Mouse (Mus musculus) induced T-regulatory cell, adult 2 months (primary cell): ENCODE data around the gene Nek11.

ENCODE experiments used
- DNase-seq: peaks from one replicate; pipeline ENCODE4 v3.0.0-alpha.2; 2012; ENCODE audit warnings: low read depth

Gene Nek11

GRCm38 (mm10) chr9:105312686-105313085 lies 82.6 kb downstream of the Nek11 start:
- DNase-seq = no peak

DNA sequence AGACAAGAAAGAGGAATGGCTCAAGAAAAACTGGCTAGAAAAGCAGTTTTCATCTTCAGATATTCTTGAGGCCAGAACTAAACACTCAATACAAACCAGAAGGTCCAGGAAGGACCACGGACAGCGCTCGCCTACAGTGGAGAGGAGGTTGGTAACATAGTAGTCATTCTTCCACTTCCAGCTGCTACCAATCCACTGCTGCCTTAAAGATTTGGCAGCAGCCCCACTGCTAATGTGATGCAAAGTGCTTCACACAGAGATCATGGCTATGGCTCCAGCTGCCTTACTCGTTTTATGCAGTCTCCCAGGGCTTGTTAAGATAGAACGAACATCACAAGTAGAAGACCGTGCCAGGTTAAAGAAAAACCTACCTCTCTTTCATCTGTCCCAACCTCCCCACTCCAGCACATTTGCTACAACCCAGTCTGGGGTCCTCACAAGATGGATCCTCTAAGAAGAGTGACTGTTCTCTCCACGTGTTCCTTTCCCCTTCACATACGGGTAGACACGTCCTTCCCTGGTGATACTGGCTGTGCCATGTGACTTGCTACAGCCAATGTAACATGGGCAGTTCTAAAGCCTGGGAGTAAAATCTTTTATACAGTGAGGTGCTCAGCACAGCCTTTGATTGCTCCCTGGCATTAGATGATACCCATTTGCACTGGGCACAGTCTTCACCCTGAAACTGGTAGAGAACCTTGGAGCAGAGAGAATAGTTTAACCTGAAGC lies 85.6 kb downstream of the Nek11 start:
- DNase-seq = no peak

- DNase-seq = no peak
Observed at GRCm38 (mm10) chr9:105306042-105306441, 89.3 kb downstream of the Nek11 start.

- DNase-seq = no peak
Observed at GRCm38 (mm10) chr9:105302230-105302629, 93.1 kb downstream of the Nek11 start.

GRCm38 (mm10) chr9:105301396-105301795 lies 93.9 kb downstream of the Nek11 start:
- DNase-seq = no peak

GRCm38 (mm10) chr9:105300738-105301325 lies 94.5 kb downstream of the Nek11 start:
- no peak for DNase-seq

GRCm38 (mm10) chr9:105284670-105285069 lies 110.7 kb downstream of the Nek11 start:
- DNase-seq = no peak

DNA sequence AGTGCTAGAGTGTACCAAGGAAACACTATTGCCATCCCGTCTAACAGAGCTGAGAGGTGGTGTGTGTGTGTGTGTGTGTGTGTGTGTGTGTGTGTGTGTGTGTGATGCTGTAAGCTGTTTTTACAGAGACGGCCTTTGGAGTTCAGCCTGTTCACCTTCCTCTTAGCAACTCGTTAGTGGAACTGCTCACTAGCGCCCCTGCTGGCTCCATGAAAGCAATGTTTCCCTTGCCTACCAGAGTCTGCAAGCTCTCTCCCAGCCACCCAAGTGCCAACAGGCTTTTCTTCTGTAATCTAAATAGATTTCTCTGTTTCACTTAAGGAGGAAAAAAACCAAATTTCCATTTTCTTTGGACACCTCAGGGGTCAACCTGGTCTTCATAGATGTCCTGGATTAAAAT lies 112.6 kb downstream of the Nek11 start:
- peak; percentile 36 for DNase-seq

GRCm38 (mm10) chr9:105274925-105275324 lies 120.4 kb downstream of the Nek11 start:
- no peak for DNase-seq

GRCm38 (mm10) chr9:105274286-105274685 lies 121.0 kb downstream of the Nek11 start:
- DNase-seq = no peak

DNA sequence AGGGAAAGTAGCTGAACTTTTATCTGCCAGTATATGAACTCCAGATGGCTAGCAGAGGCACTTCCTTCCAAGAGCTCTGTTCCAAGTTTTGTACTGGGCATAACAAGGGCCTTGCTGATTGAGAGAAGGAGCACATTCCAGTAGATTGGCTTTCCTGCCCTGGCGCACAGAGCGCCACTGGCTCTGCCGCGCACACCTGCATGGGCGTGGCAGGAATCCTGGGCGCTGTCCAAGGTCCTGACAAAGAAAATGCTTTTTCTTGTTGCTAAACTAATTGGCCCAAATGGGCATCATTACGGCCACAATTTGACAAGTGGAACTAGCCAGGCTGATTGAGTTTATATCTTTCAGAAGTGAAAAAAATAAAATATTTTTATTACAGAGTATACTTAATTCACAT lies 123.1 kb downstream of the Nek11 start:
- peak; percentile 10 for DNase-seq

DNA sequence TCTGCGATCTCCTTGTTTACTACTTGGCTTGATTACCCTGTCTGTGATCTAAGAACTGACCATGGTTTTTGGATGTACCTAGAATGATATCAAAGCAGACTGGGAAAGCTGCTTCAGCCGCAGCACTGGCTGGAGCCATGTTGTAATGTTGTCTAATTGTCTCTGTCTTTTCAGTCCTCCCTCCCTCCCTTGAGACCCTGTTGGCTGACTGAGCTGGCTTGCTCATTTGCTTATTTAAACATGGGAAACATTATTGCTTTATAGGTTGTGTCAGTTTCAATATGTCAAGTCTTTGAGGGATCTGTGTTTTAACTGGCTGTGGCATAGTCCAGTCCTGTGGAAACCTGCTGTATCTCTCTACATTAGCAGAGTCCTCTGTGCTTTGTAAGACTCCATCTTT lies 132.2 kb downstream of the Nek11 start:
- DNase-seq = no peak

GRCm38 (mm10) chr9:105257668-105258067 lies 137.7 kb downstream of the Nek11 start:
- DNase-seq = no peak

DNA sequence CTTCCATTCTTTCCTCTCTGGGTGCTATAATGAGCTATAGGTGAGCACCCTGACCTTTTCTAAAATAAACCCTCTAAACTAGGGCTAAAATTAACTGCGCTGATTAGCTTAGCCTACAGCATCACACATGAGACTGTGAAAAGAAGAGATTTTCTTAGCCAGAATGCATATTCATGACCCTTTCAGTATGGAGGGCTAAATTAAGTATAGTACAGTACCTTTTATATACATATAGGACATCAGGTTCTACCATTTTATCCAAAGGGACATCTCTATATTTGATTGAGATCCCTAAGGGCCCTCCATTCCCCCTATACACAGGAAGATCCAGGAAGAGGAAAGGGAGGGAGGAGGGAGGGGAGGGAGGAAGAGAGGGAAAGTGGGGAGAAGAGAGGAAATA lies 141.2 kb downstream of the Nek11 start:
- no peak for DNase-seq

DNA sequence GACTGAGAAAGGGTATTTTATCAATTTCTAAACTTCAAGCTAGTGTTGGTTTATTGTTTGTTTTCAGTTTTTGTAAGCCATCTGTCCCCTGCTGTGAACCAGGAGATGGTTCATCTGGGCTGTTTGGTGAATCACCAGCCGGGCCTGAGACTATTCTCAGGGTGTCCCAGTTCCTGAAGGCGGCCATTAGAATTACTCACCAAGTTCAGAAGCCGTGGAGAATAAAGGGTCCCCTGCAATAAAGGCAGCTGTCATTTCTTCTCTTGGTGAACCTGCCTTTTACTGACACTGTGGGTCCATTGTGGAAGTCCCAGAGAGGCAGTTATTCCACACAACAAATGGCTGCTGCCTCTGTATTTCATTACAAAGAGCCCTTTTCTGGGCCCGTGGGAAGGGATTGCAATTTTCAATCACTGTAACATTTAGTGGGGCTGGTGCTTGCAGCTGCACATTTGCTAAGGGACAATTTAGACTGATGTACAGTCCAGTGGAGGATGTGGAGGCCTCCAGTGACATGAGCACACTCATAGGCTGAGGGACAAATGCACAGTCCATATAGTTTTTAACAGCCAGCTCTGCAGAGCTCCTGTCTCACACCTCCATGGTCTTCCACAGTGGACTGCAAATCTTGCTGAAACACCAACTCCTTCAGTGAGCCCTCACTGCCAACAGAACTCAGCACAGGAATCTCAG lies 142.8 kb downstream of the Nek11 start:
- no peak for DNase-seq

- no peak for DNase-seq
Observed at GRCm38 (mm10) chr9:105251256-105251655, 144.1 kb downstream of the Nek11 start.

DNA sequence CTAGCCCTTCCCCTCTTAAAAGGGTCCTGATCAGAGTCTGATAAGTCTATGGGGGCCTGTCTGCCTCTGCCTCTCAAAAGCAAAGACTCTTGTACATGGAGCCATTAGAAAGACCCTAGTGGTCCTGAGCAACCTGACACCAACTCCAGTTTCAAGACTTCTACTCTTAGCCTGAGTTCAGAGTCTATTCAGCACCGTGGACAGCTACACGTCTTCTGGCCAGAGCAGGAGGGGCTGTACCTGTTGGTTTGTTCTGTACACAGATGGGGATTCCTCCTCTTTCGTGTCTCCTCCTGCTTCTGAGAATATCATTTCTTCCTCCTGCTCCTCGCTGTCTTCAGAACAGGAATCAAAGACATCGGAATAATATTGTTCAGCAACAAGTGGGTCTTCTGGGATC lies 151.3 kb downstream of the Nek11 start:
- DNase-seq = peak; percentile 2

GRCm38 (mm10) chr9:105214434-105214833 lies 180.9 kb downstream of the Nek11 start:
- no peak for DNase-seq

DNA sequence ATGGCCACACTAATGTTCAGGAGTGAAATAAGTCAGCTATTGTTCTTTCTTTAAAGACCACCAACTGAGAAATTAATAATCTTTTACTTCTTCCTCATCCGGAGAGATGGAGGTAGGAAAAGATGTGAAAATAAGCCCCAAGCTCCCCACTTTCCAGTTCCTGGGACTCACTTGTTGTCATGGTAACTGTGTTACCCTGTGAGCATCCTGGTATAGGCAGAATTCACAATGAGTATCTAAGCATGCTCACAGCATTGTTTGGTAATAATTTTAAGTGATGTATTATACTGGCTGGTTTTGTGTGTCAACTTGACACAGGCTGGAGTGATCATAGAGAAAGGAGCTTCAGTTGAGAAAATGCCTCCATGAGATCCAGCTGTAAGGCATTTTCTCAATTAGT lies 195.0 kb downstream of the Nek11 start:
- no peak for DNase-seq

DNA sequence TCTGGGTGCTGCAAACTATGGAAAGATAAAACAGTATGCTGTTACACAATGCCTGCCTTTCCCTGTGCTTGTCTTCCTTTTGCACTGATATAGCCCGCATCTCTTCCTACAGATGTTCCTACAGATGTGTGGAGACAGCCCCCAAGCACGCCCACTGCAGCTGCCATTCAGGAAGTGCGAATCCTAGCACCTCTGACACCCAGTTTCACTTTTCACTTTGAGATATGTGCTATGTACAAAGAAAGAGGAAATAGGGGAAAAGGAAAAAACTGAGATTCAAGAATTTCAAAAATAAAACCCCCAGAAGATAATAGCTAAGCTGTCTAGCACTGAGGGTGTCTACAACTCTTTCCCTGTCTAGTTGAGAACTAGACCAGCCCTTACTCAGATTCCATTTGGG lies 208.6 kb downstream of the Nek11 start:
- DNase-seq = no peak

- no peak for DNase-seq
Observed at GRCm38 (mm10) chr9:105182392-105182791, 212.9 kb downstream of the Nek11 start.

GRCm38 (mm10) chr9:105144992-105145391 lies 250.3 kb downstream of the Nek11 start, which contains the start of gene 1700080E11Rik:
Gene 1700080E11Rik (minus strand): TSS chr9:105145092.
- DNase-seq = no peak

- DNase-seq = no peak
Observed at GRCm38 (mm10) chr9:105139204-105139603, 256.1 kb downstream of the Nek11 start.
